Mouse (Mus musculus) olfactory bulb, adult 2 months (tissue): ENCODE results near the gene Stat1. TPM values are rescaled to one million over a fixed set of nuclear protein-coding genes. Genes with fewer than 3 reads are reported as not detected.

Experiments used
- H3K27ac ChIP-seq: fragments of 200-500 bp; 2 replicates; pipeline ENCODE4 v1.5.1; 2012; ENCODE audit warnings: low read depth, low read length; ENCODE audit not compliant: insufficient read depth
- H3K4me1 ChIP-seq: fragments of 200-500 bp; 2 replicates; pipeline ENCODE4 v1.6.1; 2012; ENCODE audit warnings: low read length; ENCODE audit not compliant: control insufficient read depth, insufficient read depth
- H3K4me3 ChIP-seq: fragments of 200-500 bp; 2 replicates; pipeline ENCODE4 v1.5.1; 2012; ENCODE audit warnings: mild to moderate bottlenecking, low read depth, low read length, moderate library complexity; ENCODE audit not compliant: insufficient read depth
- CTCF ChIP-seq: fragments of 200-500 bp; IDR thresholded peaks from 2 replicates; pipeline ENCODE4 v1.5.1; 2012; ENCODE audit warnings: low read depth, mild to moderate bottlenecking, low read length, moderate library complexity; ENCODE audit not compliant: insufficient read depth
- POLR2A ChIP-seq: fragments of 200-500 bp; IDR thresholded peaks from 2 replicates; pipeline ENCODE4 v1.6.1; 2012; ENCODE audit warnings: mild to moderate bottlenecking, low read depth, low read length, moderate library complexity; ENCODE audit not compliant: insufficient read depth
- WGBS: fragments of 180-500 bp; shearing (Covaris S2); methylation state at CpG from one replicate; pipeline ENCODE4 v1.1.7; 2018; 5-methylcytosine and 5-hydroxymethylcytosine counted together
- polyA plus RNA-seq: library from polyadenylated mRNA; stranded (reverse); fragments of >200 nt; gene quantifications from 2 replicates; pipeline ENCODE4 v1.2.4, GENCODE M21; 2012; ENCODE audit warnings: low replicate concordance; ENCODE audit not compliant: missing spikeins, insufficient read depth, insufficient read length

Gene Stat1
- not detected in 2 replicates for polyA plus RNA-seq

GRCm38 (mm10) chr1:52118860-52119591 is at the start of gene Stat1:
TSS of gene Stat1 (plus strand) at chr1:52119440.
- 2% methylated on average over 37 of the region's 37 CpGs for WGBS
- peak within 1 kb of the TSS; percentile 53 for H3K27ac ChIP-seq
- H3K4me1 ChIP-seq = 0 out of 2 replicates have a peak, but pooled peaks cover 2% of the 10 kb centered on the region
- TF ChIP-seq POLR2A = peak; percentile 70; the same call in 1 of the 2 replicates
- no peak for TF ChIP-seq CTCF
- H3K4me3 ChIP-seq = peak within 1 kb of the TSS; percentile 75

- TF ChIP-seq POLR2A (no peak), CTCF (no peak)
- Histone ChIP-seq H3K4me3 (no peak overlapping the region), H3K27ac (no peak overlapping the region), H3K4me1 (no peaks in the 10 kb centered on the region)
- 31% methylated on average over 10 of the region's 10 CpGs for WGBS
Observed at GRCm38 (mm10) chr1:52079724-52080367, 39.4 kb upstream of the Stat1 start.

GRCm38 (mm10) chr1:52080375-52080774 is 38.9 kb upstream of the Stat1 start:
- TF ChIP-seq CTCF = no peak
- no peak for TF ChIP-seq POLR2A
- 21% methylated on average over 8 of the region's 8 CpGs for WGBS

GRCm38 (mm10) chr1:52086236-52086635 is 33.0 kb upstream of the Stat1 start:
- no peak overlapping the region for H3K4me3 ChIP-seq
- TF ChIP-seq CTCF = no peak
- TF ChIP-seq POLR2A = no peak
- H3K27ac ChIP-seq = no peak overlapping the region
- H3K4me1 ChIP-seq = no peaks in the 10 kb centered on the region
- 32% methylated on average over 4 of the region's 4 CpGs for WGBS

More at GRCm38 (mm10) chr1:52080375-52080774, 38.9 kb upstream of the Stat1 start:
- Histone ChIP-seq H3K27ac (no peak overlapping the region), H3K4me1 (no peaks in the 10 kb centered on the region), H3K4me3 (no peak overlapping the region)

GRCm38 (mm10) chr1:52087128-52087527 is 32.1 kb upstream of the Stat1 start:
- H3K4me1 ChIP-seq = no peaks in the 10 kb centered on the region

GRCm38 (mm10) chr1:52088634-52089033 is 30.6 kb upstream of the Stat1 start:
- WGBS = 84% methylated on average over 4 of the region's 4 CpGs
- no peaks in the 10 kb centered on the region for H3K4me1 ChIP-seq
- no peak overlapping the region for H3K4me3 ChIP-seq
- H3K27ac ChIP-seq = no peak overlapping the region
- no peak for TF ChIP-seq CTCF
- TF ChIP-seq POLR2A = no peak

More at GRCm38 (mm10) chr1:52087128-52087527, 32.1 kb upstream of the Stat1 start:
- no peak for TF ChIP-seq POLR2A
- WGBS = 94% methylated on average over 1 of the region's 1 CpGs
- Histone ChIP-seq H3K27ac (no peak overlapping the region), H3K4me3 (no peak overlapping the region)

- WGBS = 70% methylated on average over 3 of the region's 3 CpGs
Observed at GRCm38 (mm10) chr1:52098618-52099232, 20.5 kb upstream of the Stat1 start.

GRCm38 (mm10) chr1:52100496-52100895 is 18.7 kb upstream of the Stat1 start:
- no peak for TF ChIP-seq POLR2A
- TF ChIP-seq CTCF = no peak
- WGBS = 79% methylated on average over 6 of the region's 6 CpGs
- Histone ChIP-seq H3K4me1 (no peaks in the 10 kb centered on the region), H3K4me3 (no peak overlapping the region), H3K27ac (no peak overlapping the region)

More at GRCm38 (mm10) chr1:52098618-52099232, 20.5 kb upstream of the Stat1 start:
- no peaks in the 10 kb centered on the region for H3K4me1 ChIP-seq
- no peak overlapping the region for H3K4me3 ChIP-seq
- no peak overlapping the region for H3K27ac ChIP-seq
- TF ChIP-seq CTCF = no peak
- no peak for TF ChIP-seq POLR2A

GRCm38 (mm10) chr1:52102795-52103194 is 16.4 kb upstream of the Stat1 start:
- no peak overlapping the region for H3K27ac ChIP-seq
- WGBS = 95% methylated on average over 8 of the region's 8 CpGs
- TF ChIP-seq POLR2A (no peak), CTCF (no peak)
- no peaks in the 10 kb centered on the region for H3K4me1 ChIP-seq
- H3K4me3 ChIP-seq = no peak overlapping the region
